Mouse (Mus musculus) forebrain, embryonic 11.5 days (tissue): ENCODE results near the gene Sytl3. TPM values are rescaled to one million over a fixed set of nuclear protein-coding genes. Genes with fewer than 3 reads are reported as not detected.
A peak's percentile ranks its signal among the peaks of the same experiment; 100 is the strongest.
"Not testable (repeated sequence)": the region's sequence is repeated elsewhere in the genome, so short reads cannot be mapped to it uniquely, and the experiment has no call there.

Experiments
- ATAC-seq: fragments of 200-750 bp; cut with Nextera tagmentation; replicated peaks from 2 replicates; pipeline ENCODE4 v1.8.0; 2017; ENCODE audit warnings: moderate TSS enrichment; ENCODE audit not compliant: low FRiP score
- DNase-seq: peaks from one replicate; pipeline ENCODE4 v3.0.0-alpha.2; 2017; ENCODE audit warnings: low spot score
- H3K27ac ChIP-seq: fragments of 300-500 bp; sonication (generic); 2 replicates; pipeline ENCODE4 v1.5.1; 2014; ENCODE audit warnings: low read depth, low read length
- H3K27me3 ChIP-seq: fragments of 300-500 bp; sonication (generic); 2 replicates; pipeline ENCODE4 v1.6.1; 2014; ENCODE audit warnings: mild to moderate bottlenecking, low read length, mixed read lengths; ENCODE audit not compliant: control insufficient read depth, insufficient read depth
- H3K36me3 ChIP-seq: fragments of 300-500 bp; sonication (generic); 2 replicates; pipeline ENCODE4 v1.6.1; 2014; ENCODE audit warnings: mild to moderate bottlenecking, low read length, moderate library complexity, mixed read lengths; ENCODE audit not compliant: control insufficient read depth, insufficient read depth
- H3K4me1 ChIP-seq: fragments of 300-500 bp; sonication (generic); replicated peaks from 2 replicates; pipeline ENCODE4 v1.6.1; 2014; ENCODE audit warnings: low read length, mixed read lengths; ENCODE audit not compliant: control insufficient read depth, insufficient read depth
- H3K4me2 ChIP-seq: fragments of 300-500 bp; sonication (generic); 2 replicates; pipeline ENCODE4 v1.6.1; 2014; ENCODE audit warnings: low read depth, mild to moderate bottlenecking, low read length, moderate library complexity, mixed read lengths; ENCODE audit not compliant: severe bottlenecking
- H3K4me3 ChIP-seq: fragments of 300-500 bp; sonication (generic); 2 replicates; pipeline ENCODE4 v1.5.1; 2014; ENCODE audit warnings: low read depth, low read length
- H3K9ac ChIP-seq: fragments of 300-500 bp; sonication (generic); 2 replicates; pipeline ENCODE4 v1.6.1; 2014; ENCODE audit warnings: low read length
- H3K9me3 ChIP-seq: fragments of 300-500 bp; sonication (generic); 2 replicates; pipeline ENCODE4 v1.6.1; 2016; ENCODE audit warnings: low read length, mixed read lengths; ENCODE audit not compliant: control insufficient read depth
- WGBS: fragments of 180-500 bp; shearing (Covaris S2); extraction: QIAGEN DNeasy Blood & Tissue Kit; methylation state at CpG from one replicate; pipeline ENCODE4 v1.1.7; 2014; 5-methylcytosine and 5-hydroxymethylcytosine counted together
- polyA plus RNA-seq: library from polyadenylated mRNA; unstranded; fragments of >200 nt; fragmentation: Nextera tagmentation; extraction: Ambion mirVana; gene quantifications from 2 replicates; pipeline ENCODE4 v1.2.1, GENCODE M21; 2014

The Sytl3 gene
- polyA plus RNA-seq, 1 experiment from 2014 or later: not detected

GRCm38 (mm10) chr17:6689344-6689743, 30.5 kb downstream of the Sytl3 start:
- peak; percentile 43 for DNase-seq
- H3K9me3 ChIP-seq, H3K9ac ChIP-seq, H3K36me3 ChIP-seq, ATAC-seq, H3K4me3 ChIP-seq, H3K4me1 ChIP-seq, H3K27me3 ChIP-seq, H3K4me2 ChIP-seq, H3K27ac ChIP-seq: not testable (repeated sequence)
- WGBS: 89% methylated on average over 2 of the region's 4 CpGs

- H3K9ac ChIP-seq, H3K27ac ChIP-seq, H3K4me3 ChIP-seq, H3K4me2 ChIP-seq, H3K36me3 ChIP-seq, ATAC-seq, H3K9me3 ChIP-seq, H3K4me1 ChIP-seq, H3K27me3 ChIP-seq: not testable (repeated sequence)
- WGBS: 18% methylated on average over 2 of the region's 2 CpGs
- DNase-seq: peak; percentile 65
Measured at GRCm38 (mm10) chr17:6691596-6691995, 32.7 kb downstream of the Sytl3 start.

- H3K9ac ChIP-seq, H3K36me3 ChIP-seq, H3K4me1 ChIP-seq, H3K27me3 ChIP-seq, H3K4me2 ChIP-seq, ATAC-seq, H3K4me3 ChIP-seq, H3K27ac ChIP-seq, H3K9me3 ChIP-seq: not testable (repeated sequence)
- peak; percentile 37 for DNase-seq
- 76% methylated on average over 9 of the region's 9 CpGs for WGBS
Measured at GRCm38 (mm10) chr17:6695712-6696111, 36.8 kb downstream of the Sytl3 start.

GRCm38 (mm10) chr17:6696521-6696920, 37.6 kb downstream of the Sytl3 start:
- H3K27ac ChIP-seq, H3K4me2 ChIP-seq, H3K9ac ChIP-seq, H3K27me3 ChIP-seq, H3K4me3 ChIP-seq, H3K9me3 ChIP-seq, H3K4me1 ChIP-seq, H3K36me3 ChIP-seq: not testable (repeated sequence)
- DNase-seq (peak; percentile 46), ATAC-seq (0 out of 2 replicates have a peak, but pooled peaks have one; percentile 27)
- 57% methylated on average over 8 of the region's 8 CpGs for WGBS

GRCm38 (mm10) chr17:6697224-6697775, 38.4 kb downstream of the Sytl3 start:
- DNase-seq: peak; percentile 42

GRCm38 (mm10) chr17:6699502-6699901, 40.6 kb downstream of the Sytl3 start:
- not testable (repeated sequence) for H3K36me3 ChIP-seq, ATAC-seq, H3K4me3 ChIP-seq, H3K4me2 ChIP-seq, H3K27ac ChIP-seq, H3K9me3 ChIP-seq, H3K27me3 ChIP-seq, H3K4me1 ChIP-seq, H3K9ac ChIP-seq
- DNase-seq: peak; percentile 46
- WGBS: 92% methylated on average over 8 of the region's 9 CpGs

More at GRCm38 (mm10) chr17:6697224-6697775, 38.4 kb downstream of the Sytl3 start:
- H3K9ac ChIP-seq, H3K27me3 ChIP-seq, H3K36me3 ChIP-seq, H3K9me3 ChIP-seq, H3K27ac ChIP-seq, H3K4me3 ChIP-seq, H3K4me1 ChIP-seq, H3K4me2 ChIP-seq: not testable (repeated sequence)
- peak; percentile 74; the same call in 1 of the 2 replicates for ATAC-seq
- 38% methylated on average over 3 of the region's 4 CpGs for WGBS

- H3K4me2 ChIP-seq, H3K27me3 ChIP-seq, H3K9me3 ChIP-seq, ATAC-seq, H3K4me1 ChIP-seq, H3K9ac ChIP-seq, H3K27ac ChIP-seq, DNase-seq, H3K4me3 ChIP-seq, H3K36me3 ChIP-seq: not testable (repeated sequence)
- 68% methylated on average over 3 of the region's 7 CpGs for WGBS
Measured at GRCm38 (mm10) chr17:6700077-6700476, 41.2 kb downstream of the Sytl3 start.

- not testable (repeated sequence) for H3K27ac ChIP-seq, H3K9ac ChIP-seq, H3K4me1 ChIP-seq, ATAC-seq, H3K36me3 ChIP-seq, H3K27me3 ChIP-seq, DNase-seq, H3K9me3 ChIP-seq, H3K4me3 ChIP-seq, H3K4me2 ChIP-seq
- WGBS: 55% methylated on average over 2 of the region's 8 CpGs
Measured at GRCm38 (mm10) chr17:6702625-6703221, 43.8 kb downstream of the Sytl3 start.
